Mouse (Mus musculus): ENCODE measurements at regions not wholly inside any gene's neighbourhood (a gene's known extent, or its start where the extent isn't known, plus 50 kb on each side); places are given as distances from the start of the nearest gene placed in this dataset.

GRCm38 (mm10) chr13:32593131-32593530, 190.6 kb downstream of the Mylk4 start:
- no peak overlapping the region for H3K4me2 ChIP-seq
- no peaks in the 10 kb centered on the region for H3K27me3 ChIP-seq (replicated peaks)
- ATAC-seq (ENCODE audit: insufficient number of reproducible peaks, low FRiP score), result no peak
- H3K36me3 ChIP-seq, result no peaks in the 10 kb centered on the region
- whole genome bisulfite sequencing, result 75% methylated on average over 5 of the region's 5 CpGs
- H3K9ac ChIP-seq, result no peak overlapping the region
- H3K4me1 ChIP-seq (replicated peaks), result no peaks in the 10 kb centered on the region
- H3K27ac ChIP-seq (ENCODE audit: poor library complexity, severe bottlenecking), result no peak overlapping the region
- peaks cover 5% of the 10 kb centered on the region for H3K9me3 ChIP-seq (replicated peaks)
- H3K4me3 ChIP-seq, result no peak overlapping the region

DNA sequence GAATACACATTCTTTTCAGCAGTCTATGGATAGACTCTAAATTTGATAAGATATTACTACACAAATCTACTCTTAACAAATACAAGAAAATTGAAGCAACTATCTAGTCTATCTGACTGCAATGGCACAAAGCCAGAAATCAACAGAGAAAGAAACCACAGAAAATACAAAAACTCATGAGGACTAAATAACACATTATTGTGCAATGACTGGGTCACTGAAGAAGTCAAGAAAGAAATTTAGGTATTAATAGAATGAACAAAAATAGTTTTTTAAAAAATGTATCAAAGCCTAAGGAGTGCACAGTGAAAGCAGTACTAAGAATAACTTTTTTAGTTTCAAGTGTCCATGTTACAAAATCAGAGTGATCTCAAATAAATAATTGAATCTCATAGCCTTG, 202.2 kb downstream of the Mylk4 start:
- Histone ChIP-seq H3K9me3 (replicated peaks) (no peaks in the 10 kb centered on the region), H3K36me3 (no peaks in the 10 kb centered on the region), H3K4me2 (no peak overlapping the region), H3K27me3 (replicated peaks) (no peaks in the 10 kb centered on the region), H3K4me1 (replicated peaks) (no peaks in the 10 kb centered on the region), H3K4me3 (no peak overlapping the region), H3K9ac (no peak overlapping the region), H3K27ac (ENCODE audit: poor library complexity, severe bottlenecking) (no peak overlapping the region)
- no peak for ATAC-seq (ENCODE audit: insufficient number of reproducible peaks, low FRiP score)

GRCm38 (mm10) chr13:32567850-32568249, 215.9 kb downstream of the Mylk4 start:
- Histone ChIP-seq H3K27me3 (replicated peaks) (no peaks in the 10 kb centered on the region), H3K4me3 (no peak overlapping the region), H3K4me2 (no peak overlapping the region), H3K9ac (no peak overlapping the region), H3K36me3 (no peaks in the 10 kb centered on the region), H3K9me3 (replicated peaks) (no peaks in the 10 kb centered on the region), H3K4me1 (replicated peaks) (no peaks in the 10 kb centered on the region), H3K27ac (ENCODE audit: poor library complexity, severe bottlenecking) (no peak overlapping the region)
- 80% methylated on average over 2 of the region's 2 CpGs for WGBS
- ATAC-seq (ENCODE audit: insufficient number of reproducible peaks, low FRiP score), result no peak

DNA sequence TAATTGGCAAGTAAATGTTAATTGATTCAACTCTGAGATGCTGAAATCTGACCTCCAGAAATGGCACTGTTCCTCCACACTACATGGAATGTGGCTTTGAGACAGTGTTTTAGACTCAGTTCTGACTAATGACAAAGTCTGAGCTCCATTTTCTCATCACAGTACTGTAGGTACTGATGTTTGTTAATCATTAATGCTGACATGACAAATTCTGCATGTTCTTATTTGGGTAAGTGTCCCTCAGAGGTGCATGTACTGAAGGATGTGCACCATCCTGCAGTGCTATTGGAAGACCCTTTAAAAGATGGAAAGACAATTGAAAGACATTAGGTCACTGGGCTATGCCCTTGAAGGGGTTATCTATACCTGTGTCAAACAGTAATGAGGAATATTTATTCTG, 222.1 kb upstream of the Gmds start:
- Histone ChIP-seq H3K36me3 (no peaks in the 10 kb centered on the region), H3K9me3 (replicated peaks) (peaks cover 14% of the 10 kb centered on the region), H3K4me2 (no peak overlapping the region), H3K4me3 (no peak overlapping the region), H3K27ac (ENCODE audit: poor library complexity, severe bottlenecking) (no peak overlapping the region), H3K27me3 (replicated peaks) (no peaks in the 10 kb centered on the region), H3K4me1 (replicated peaks) (no peaks in the 10 kb centered on the region), H3K9ac (no peak overlapping the region)
- no peak for ATAC-seq (ENCODE audit: insufficient number of reproducible peaks, low FRiP score)

GRCm38 (mm10) chr13:32556396-32556795, 217.9 kb upstream of the Gmds start:
- no peak overlapping the region for H3K9ac ChIP-seq
- ATAC-seq (ENCODE audit: insufficient number of reproducible peaks, low FRiP score), result no peak
- H3K4me3 ChIP-seq, result no peak overlapping the region
- H3K9me3 ChIP-seq (replicated peaks), result peaks cover 7% of the 10 kb centered on the region
- H3K4me2 ChIP-seq, result no peak overlapping the region
- H3K27ac ChIP-seq (ENCODE audit: poor library complexity, severe bottlenecking), result no peak overlapping the region
- WGBS, result 65% methylated on average over 2 of the region's 2 CpGs
- no peaks in the 10 kb centered on the region for H3K4me1 ChIP-seq (replicated peaks)
- no peaks in the 10 kb centered on the region for H3K36me3 ChIP-seq
- H3K27me3 ChIP-seq (replicated peaks), result no peaks in the 10 kb centered on the region

GRCm38 (mm10) chr13:32555064-32555463, 216.5 kb upstream of the Gmds start:
- H3K27me3 ChIP-seq (replicated peaks), result no peaks in the 10 kb centered on the region
- H3K9ac ChIP-seq, result no peak overlapping the region
- H3K4me3 ChIP-seq, result no peak overlapping the region
- H3K9me3 ChIP-seq (replicated peaks), result no peaks in the 10 kb centered on the region
- ATAC-seq (ENCODE audit: insufficient number of reproducible peaks, low FRiP score), result no peak
- no peak overlapping the region for H3K27ac ChIP-seq (ENCODE audit: poor library complexity, severe bottlenecking)
- H3K4me2 ChIP-seq, result no peak overlapping the region
- no peaks in the 10 kb centered on the region for H3K4me1 ChIP-seq (replicated peaks)
- 89% methylated on average over 1 of the region's 1 CpGs for WGBS
- H3K36me3 ChIP-seq, result no peaks in the 10 kb centered on the region

DNA sequence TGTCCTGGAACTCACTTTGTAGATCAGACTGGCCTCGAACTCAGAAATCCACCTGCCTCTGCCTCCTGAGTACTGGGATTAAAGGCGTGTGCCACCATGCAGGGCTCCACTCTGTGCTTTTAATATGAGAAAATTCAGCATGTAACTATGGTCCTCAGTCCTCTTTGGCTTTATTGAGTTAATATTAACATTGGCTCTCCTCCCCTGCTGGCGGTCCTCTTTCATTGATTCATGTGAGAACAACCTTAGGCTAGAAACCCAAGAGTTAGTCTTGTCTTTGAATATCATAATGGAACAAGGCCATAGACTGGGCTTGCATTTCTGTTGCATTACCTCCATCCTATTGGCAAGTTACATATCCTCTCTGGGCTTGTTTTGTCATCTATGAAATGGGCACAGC, 216.1 kb upstream of the Gmds start:
- WGBS, result 83% methylated on average over 3 of the region's 3 CpGs
- Histone ChIP-seq H3K27me3 (replicated peaks) (no peaks in the 10 kb centered on the region), H3K27ac (ENCODE audit: poor library complexity, severe bottlenecking) (no peak overlapping the region), H3K4me2 (no peak overlapping the region), H3K36me3 (no peaks in the 10 kb centered on the region), H3K9me3 (replicated peaks) (no peaks in the 10 kb centered on the region), H3K4me1 (replicated peaks) (no peaks in the 10 kb centered on the region), H3K9ac (no peak overlapping the region), H3K4me3 (no peak overlapping the region)
- ATAC-seq (ENCODE audit: insufficient number of reproducible peaks, low FRiP score), result no peak

DNA sequence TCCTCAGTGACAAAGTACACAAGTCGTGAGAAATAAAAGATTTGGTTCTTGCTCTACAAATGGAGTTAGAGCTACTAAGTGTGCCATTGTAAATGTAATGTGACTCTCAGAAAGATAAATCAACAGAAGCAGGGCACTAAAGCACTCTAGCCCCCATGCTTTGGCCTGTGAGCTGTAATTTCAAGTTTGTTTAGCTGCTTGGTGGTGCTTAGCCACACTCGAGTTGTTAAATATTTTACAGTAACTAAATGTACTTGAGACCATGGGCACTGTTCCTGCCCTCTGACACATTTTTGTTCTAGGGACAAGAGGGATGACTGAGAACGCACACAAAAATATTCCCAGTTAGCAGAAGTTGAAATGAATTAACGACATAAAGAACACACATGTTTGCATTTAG, 214.6 kb upstream of the Gmds start:
- no peak for ATAC-seq (ENCODE audit: insufficient number of reproducible peaks, low FRiP score)
- Histone ChIP-seq H3K27ac (ENCODE audit: poor library complexity, severe bottlenecking) (no peak overlapping the region), H3K9me3 (replicated peaks) (no peaks in the 10 kb centered on the region), H3K4me2 (no peak overlapping the region), H3K36me3 (no peaks in the 10 kb centered on the region), H3K27me3 (replicated peaks) (no peaks in the 10 kb centered on the region), H3K9ac (no peak overlapping the region), H3K4me3 (no peak overlapping the region), H3K4me1 (replicated peaks) (no peaks in the 10 kb centered on the region)
- 76% methylated on average over 4 of the region's 4 CpGs for WGBS

- 58% methylated on average over 3 of the region's 3 CpGs for WGBS
- H3K27me3 ChIP-seq (replicated peaks), result no peaks in the 10 kb centered on the region
- no peak overlapping the region for H3K4me3 ChIP-seq
- H3K36me3 ChIP-seq, result no peaks in the 10 kb centered on the region
- no peak overlapping the region for H3K9ac ChIP-seq
- ATAC-seq (ENCODE audit: insufficient number of reproducible peaks, low FRiP score), result no peak
- H3K27ac ChIP-seq (ENCODE audit: poor library complexity, severe bottlenecking), result no peak overlapping the region
- no peaks in the 10 kb centered on the region for H3K4me1 ChIP-seq (replicated peaks)
- no peak overlapping the region for H3K4me2 ChIP-seq
- H3K9me3 ChIP-seq (replicated peaks), result no peaks in the 10 kb centered on the region
Observed at GRCm38 (mm10) chr13:32550113-32550512, 211.6 kb upstream of the Gmds start.

- Histone ChIP-seq H3K9me3 (replicated peaks) (no peaks in the 10 kb centered on the region), H3K4me3 (no peak overlapping the region), H3K4me1 (replicated peaks) (no peaks in the 10 kb centered on the region), H3K9ac (no peak overlapping the region), H3K27me3 (replicated peaks) (no peaks in the 10 kb centered on the region), H3K4me2 (no peak overlapping the region), H3K36me3 (no peaks in the 10 kb centered on the region), H3K27ac (ENCODE audit: poor library complexity, severe bottlenecking) (no peak overlapping the region)
- WGBS, result 76% methylated on average over 7 of the region's 7 CpGs
- ATAC-seq (ENCODE audit: insufficient number of reproducible peaks, low FRiP score), result no peak
Observed at GRCm38 (mm10) chr13:32547126-32547525, 208.6 kb upstream of the Gmds start.

DNA sequence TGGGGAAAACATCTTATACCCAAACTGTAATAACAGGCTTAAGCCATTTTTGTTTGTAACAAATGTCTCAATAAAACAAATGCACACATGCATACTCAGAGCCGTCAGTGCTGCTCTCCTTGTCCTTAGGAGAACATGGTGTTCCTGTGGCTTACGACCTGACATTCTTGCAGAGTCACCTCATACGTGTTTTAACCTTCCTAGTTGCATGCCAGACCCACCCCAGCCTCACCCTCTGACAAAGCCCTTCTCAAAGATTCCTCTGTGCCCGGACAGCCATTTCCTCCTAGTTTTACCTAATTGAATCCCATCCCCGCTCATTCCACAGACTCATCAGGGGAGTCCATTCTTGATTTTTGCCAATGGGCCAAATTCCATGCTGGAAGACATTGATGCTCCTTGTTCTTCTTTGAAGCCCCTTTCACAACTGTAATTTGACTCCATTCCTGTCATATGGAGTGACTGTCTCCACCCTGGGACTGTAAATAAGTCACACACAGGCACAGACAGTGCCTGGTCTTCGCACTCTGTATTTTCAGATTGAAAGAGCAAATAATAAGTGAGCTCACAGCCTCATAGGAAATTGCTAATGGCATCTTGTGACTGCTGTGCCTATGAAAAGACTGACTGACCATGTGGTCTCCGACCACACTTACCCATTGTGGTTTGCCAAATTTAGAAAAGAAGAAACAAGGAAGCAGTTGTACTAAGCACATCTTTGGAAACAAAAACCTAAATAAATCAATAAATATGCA, 206.6 kb upstream of the Gmds start:
- Histone ChIP-seq H3K9ac (no peak overlapping the region), H3K27ac (ENCODE audit: poor library complexity, severe bottlenecking) (no peak overlapping the region), H3K9me3 (replicated peaks) (no peaks in the 10 kb centered on the region), H3K4me3 (no peak overlapping the region), H3K27me3 (replicated peaks) (no peaks in the 10 kb centered on the region), H3K36me3 (no peaks in the 10 kb centered on the region), H3K4me2 (no peak overlapping the region), H3K4me1 (replicated peaks) (no peaks in the 10 kb centered on the region)
- WGBS, result 65% methylated on average over 7 of the region's 7 CpGs
- ATAC-seq (ENCODE audit: insufficient number of reproducible peaks, low FRiP score), result no peak

GRCm38 (mm10) chr13:32541611-32542010, 203.1 kb upstream of the Gmds start:
- H3K27ac ChIP-seq (ENCODE audit: poor library complexity, severe bottlenecking), result no peak overlapping the region
- no peaks in the 10 kb centered on the region for H3K36me3 ChIP-seq
- H3K9ac ChIP-seq, result no peak overlapping the region
- no peaks in the 10 kb centered on the region for H3K9me3 ChIP-seq (replicated peaks)
- 96% methylated on average over 1 of the region's 1 CpGs for WGBS
- no peaks in the 10 kb centered on the region for H3K27me3 ChIP-seq (replicated peaks)
- ATAC-seq (ENCODE audit: insufficient number of reproducible peaks, low FRiP score), result no peak
- no peak overlapping the region for H3K4me3 ChIP-seq
- no peaks in the 10 kb centered on the region for H3K4me1 ChIP-seq (replicated peaks)
- no peak overlapping the region for H3K4me2 ChIP-seq

All from heart, embryonic 12.5 days (tissue).